Mouse (Mus musculus) forebrain, embryonic 11.5 days (tissue): ENCODE data around the gene Csde1. TPM values are rescaled to one million over a fixed set of nuclear protein-coding genes. Genes with fewer than 3 reads are reported as not detected.

Experiments
- ATAC-seq: fragments of 200-750 bp; cut with Nextera tagmentation; replicated peaks from 2 replicates; pipeline ENCODE4 v1.8.0; 2017; ENCODE audit warnings: moderate TSS enrichment; ENCODE audit not compliant: low FRiP score
- DNase-seq: peaks from one replicate; pipeline ENCODE4 v3.0.0-alpha.2; 2017; ENCODE audit warnings: low spot score
- H3K27ac ChIP-seq: fragments of 300-500 bp; sonication (generic); 2 replicates; pipeline ENCODE4 v1.5.1; 2014; ENCODE audit warnings: low read depth, low read length
- H3K27me3 ChIP-seq: fragments of 300-500 bp; sonication (generic); 2 replicates; pipeline ENCODE4 v1.6.1; 2014; ENCODE audit warnings: mild to moderate bottlenecking, low read length, mixed read lengths; ENCODE audit not compliant: control insufficient read depth, insufficient read depth
- H3K36me3 ChIP-seq: fragments of 300-500 bp; sonication (generic); 2 replicates; pipeline ENCODE4 v1.6.1; 2014; ENCODE audit warnings: mild to moderate bottlenecking, low read length, moderate library complexity, mixed read lengths; ENCODE audit not compliant: control insufficient read depth, insufficient read depth
- H3K4me1 ChIP-seq: fragments of 300-500 bp; sonication (generic); replicated peaks from 2 replicates; pipeline ENCODE4 v1.6.1; 2014; ENCODE audit warnings: low read length, mixed read lengths; ENCODE audit not compliant: control insufficient read depth, insufficient read depth
- H3K4me2 ChIP-seq: fragments of 300-500 bp; sonication (generic); 2 replicates; pipeline ENCODE4 v1.6.1; 2014; ENCODE audit warnings: low read depth, mild to moderate bottlenecking, low read length, moderate library complexity, mixed read lengths; ENCODE audit not compliant: severe bottlenecking
- H3K4me3 ChIP-seq: fragments of 300-500 bp; sonication (generic); 2 replicates; pipeline ENCODE4 v1.5.1; 2014; ENCODE audit warnings: low read depth, low read length
- H3K9ac ChIP-seq: fragments of 300-500 bp; sonication (generic); 2 replicates; pipeline ENCODE4 v1.6.1; 2014; ENCODE audit warnings: low read length
- H3K9me3 ChIP-seq: fragments of 300-500 bp; sonication (generic); 2 replicates; pipeline ENCODE4 v1.6.1; 2016; ENCODE audit warnings: low read length, mixed read lengths; ENCODE audit not compliant: control insufficient read depth
- WGBS: fragments of 180-500 bp; shearing (Covaris S2); extraction: QIAGEN DNeasy Blood & Tissue Kit; methylation state at CpG from one replicate; pipeline ENCODE4 v1.1.7; 2014; 5-methylcytosine and 5-hydroxymethylcytosine counted together
- polyA plus RNA-seq: library from polyadenylated mRNA; unstranded; fragments of >200 nt; fragmentation: Nextera tagmentation; extraction: Ambion mirVana; gene quantifications from 2 replicates; pipeline ENCODE4 v1.2.1, GENCODE M21; 2014

The Csde1 gene
- 452 and 505 TPM in 2 replicates for polyA plus RNA-seq

DNA sequence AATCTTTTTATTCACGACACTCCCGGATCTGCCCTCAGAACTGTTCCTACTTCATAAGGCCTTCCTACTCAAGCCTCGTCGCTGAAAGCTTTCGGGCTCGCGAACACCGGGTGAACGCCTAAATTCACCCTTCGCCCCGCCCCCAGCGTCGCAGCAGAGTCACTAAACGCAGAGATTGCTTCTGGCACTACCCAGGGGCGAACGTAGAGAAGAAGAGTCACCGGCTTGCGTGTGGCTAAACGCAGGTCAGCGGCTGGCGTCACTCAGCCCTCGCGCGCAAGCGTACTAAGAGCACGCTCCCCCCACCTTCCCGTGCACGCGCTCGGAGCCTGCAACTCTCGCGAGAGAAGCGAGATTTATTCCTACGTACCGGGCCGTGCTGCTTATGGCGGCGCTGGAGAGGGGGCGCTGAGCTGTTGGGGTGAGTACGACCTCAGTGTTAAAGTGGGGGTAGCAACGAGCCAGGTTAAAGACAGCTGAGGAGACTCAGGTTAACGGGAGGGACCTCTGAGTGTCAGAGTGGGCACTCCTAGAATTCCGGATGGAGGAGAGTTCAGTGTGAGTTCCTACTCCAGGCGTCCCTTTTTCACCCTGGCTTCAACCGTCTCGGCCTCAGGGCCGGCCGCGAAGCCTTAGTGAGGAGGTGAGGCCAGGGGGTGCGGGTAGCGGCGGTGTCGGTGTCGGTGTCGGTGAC, at the start of gene Csde1:
Gene Csde1 (plus strand): TSS at position 178 of the 694 bp plus-strand sequence.
- H3K27ac ChIP-seq: peak within 1 kb of the TSS; percentile 92
- peaks cover 2% of the 10 kb centered on the region; the same call in 1 of the 2 replicates for H3K4me1 ChIP-seq
- no peaks in the 10 kb centered on the region for H3K9me3 ChIP-seq
- no peaks in the 10 kb centered on the region for H3K27me3 ChIP-seq
- peak within 1 kb of the TSS; percentile 46 for H3K4me2 ChIP-seq
- peak; percentile 96 for ATAC-seq
- DNase-seq: peak; percentile 97
- under 1% methylated on average over 55 of the region's 55 CpGs for WGBS
- peak within 1 kb of the TSS; percentile 98 for H3K9ac ChIP-seq
- H3K4me3 ChIP-seq: peak within 1 kb of the TSS; percentile 88
- H3K36me3 ChIP-seq: no peaks in the 10 kb centered on the region

DNA sequence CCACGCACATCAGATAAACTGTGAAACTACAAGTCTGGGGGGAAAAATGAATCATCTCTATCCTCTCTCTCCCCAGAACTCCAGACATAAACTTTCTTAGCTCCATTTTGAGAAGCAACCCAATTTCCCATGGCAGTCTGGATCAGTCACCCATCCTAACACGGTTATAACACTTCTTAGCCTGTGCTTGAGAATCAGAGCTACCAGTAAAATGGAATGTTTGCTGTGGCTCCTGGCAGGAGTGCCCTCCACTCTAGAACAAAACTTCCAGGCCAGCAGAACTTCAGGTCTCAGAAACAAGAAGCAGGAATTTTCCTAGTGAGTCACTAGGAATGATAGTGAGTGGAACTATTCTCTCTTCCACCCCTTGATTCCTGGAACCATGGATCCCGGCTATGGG, 49.7 kb upstream of the Csde1 start:
- peaks cover 2% of the 10 kb centered on the region; the same call in 1 of the 2 replicates for H3K4me1 ChIP-seq
- no peak overlapping the region for H3K4me3 ChIP-seq
- peak overlapping the region; percentile 6; the same call in 1 of the 2 replicates for H3K9ac ChIP-seq
- H3K4me2 ChIP-seq: no peak overlapping the region
- no peak for DNase-seq
- no peaks in the 10 kb centered on the region for H3K27me3 ChIP-seq
- no peaks in the 10 kb centered on the region for H3K9me3 ChIP-seq
- H3K36me3 ChIP-seq: no peaks in the 10 kb centered on the region
- 88% methylated on average over 3 of the region's 3 CpGs for WGBS
- no peak overlapping the region for H3K27ac ChIP-seq
- ATAC-seq: no peak

DNA sequence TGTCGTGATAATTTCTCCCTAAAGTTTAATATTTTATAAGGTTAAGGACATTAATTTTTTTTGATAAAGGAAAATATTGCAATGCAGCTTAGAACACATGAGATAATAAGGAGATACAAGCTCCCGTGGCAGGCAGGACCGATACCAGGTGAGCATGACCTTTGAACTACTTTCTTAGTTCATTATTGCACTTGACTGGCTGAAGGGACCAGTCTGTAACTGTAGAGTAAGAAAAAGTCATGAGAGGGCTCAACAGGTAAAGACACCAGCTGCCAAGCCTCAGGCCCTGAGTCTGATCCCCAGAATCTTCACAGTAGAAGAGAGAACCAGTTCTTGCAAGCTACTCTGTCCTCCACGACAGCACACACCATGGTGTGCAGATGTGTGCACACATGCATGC, 43.3 kb upstream of the Csde1 start:
- no peak for ATAC-seq
- Histone ChIP-seq H3K9me3 (no peaks in the 10 kb centered on the region), H3K4me2 (no peak overlapping the region), H3K27ac (no peak overlapping the region), H3K4me1 (peaks cover 4% of the 10 kb centered on the region; the same call in 1 of the 2 replicates), H3K9ac (no peak overlapping the region), H3K27me3 (no peaks in the 10 kb centered on the region), H3K36me3 (no peaks in the 10 kb centered on the region), H3K4me3 (no peak overlapping the region)
- no peak for DNase-seq
- WGBS: 81% methylated on average over 4 of the region's 4 CpGs

DNA sequence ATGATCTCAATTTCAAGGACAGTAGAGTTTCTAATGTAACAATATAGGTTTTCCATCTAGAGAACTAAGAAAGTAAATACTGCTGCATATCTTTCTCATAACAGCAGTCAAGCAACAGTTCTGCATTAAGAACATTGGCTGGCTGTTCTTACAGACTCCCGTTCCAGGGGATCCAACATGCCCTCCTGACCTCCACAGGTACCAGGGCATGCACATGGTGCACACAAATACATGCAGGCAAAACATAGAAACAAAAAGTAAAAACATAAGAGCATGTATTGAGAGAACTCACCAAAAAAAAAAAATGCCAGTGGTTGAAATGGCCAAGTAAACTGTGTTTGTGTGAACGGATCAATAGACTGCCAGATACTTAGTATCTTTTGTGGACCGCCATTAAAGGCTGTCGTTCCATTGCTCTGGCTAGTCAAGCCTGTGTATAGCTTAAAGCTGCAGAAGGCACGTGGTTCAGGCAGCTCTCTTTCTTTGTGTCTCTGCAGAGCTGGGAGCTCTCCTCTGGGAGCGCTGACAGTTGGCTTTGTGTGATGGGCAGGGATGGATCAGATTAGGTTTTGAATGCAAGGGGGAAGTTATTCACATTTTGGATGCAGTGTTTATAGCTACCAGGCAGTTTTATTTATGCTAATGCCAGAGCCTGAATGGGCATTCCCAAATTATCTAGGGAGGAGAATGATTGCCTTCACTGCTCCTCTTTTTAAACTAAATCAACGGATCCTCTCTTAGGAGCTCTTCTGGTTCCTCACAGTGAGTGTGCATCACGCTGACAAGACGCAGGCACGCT, 40.5 kb upstream of the Csde1 start:
- 12% methylated on average over 10 of the region's 10 CpGs for WGBS
- 0 out of 2 replicates have a peak overlapping the region, but pooled peaks have one; percentile 14 for H3K9ac ChIP-seq
- H3K27me3 ChIP-seq: no peaks in the 10 kb centered on the region
- peaks cover 4% of the 10 kb centered on the region; the same call in 1 of the 2 replicates for H3K4me1 ChIP-seq
- ATAC-seq (peak; percentile 96), DNase-seq (peak; percentile 65)
- peak overlapping the region; percentile 37 for H3K4me2 ChIP-seq
- no peaks in the 10 kb centered on the region; the same call in 1 of the 2 replicates for H3K9me3 ChIP-seq
- H3K4me3 ChIP-seq: no peak overlapping the region
- no peaks in the 10 kb centered on the region for H3K36me3 ChIP-seq
- H3K27ac ChIP-seq: 0 out of 2 replicates have a peak overlapping the region, but pooled peaks have one; percentile 34

DNA sequence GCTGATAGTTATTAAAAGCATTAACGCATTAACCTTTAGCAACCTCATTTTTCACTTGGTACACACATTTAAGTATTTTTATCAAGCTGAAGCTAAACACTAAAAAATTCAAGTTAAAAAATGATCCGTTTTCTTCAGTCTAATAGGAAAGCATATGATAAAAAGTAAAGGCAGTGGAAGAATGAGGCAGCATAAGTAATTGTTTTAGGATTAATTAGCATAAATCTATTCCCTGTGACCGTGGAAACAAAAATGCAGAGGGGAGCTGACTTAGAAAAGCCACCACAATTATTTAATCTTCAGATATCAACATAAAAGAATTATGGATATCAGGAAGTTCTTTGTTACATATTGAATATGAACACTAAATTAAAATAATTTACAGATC, 39.9 kb upstream of the Csde1 start:
- H3K4me1 ChIP-seq: peaks cover 2% of the 10 kb centered on the region; the same call in 1 of the 2 replicates
- no peaks in the 10 kb centered on the region; the same call in 1 of the 2 replicates for H3K9me3 ChIP-seq
- H3K4me2 ChIP-seq: peak overlapping the region; percentile 37
- 38% methylated on average over 3 of the region's 3 CpGs for WGBS
- ATAC-seq (no peak), DNase-seq (no peak)
- H3K4me3 ChIP-seq: no peak overlapping the region
- H3K27me3 ChIP-seq: no peaks in the 10 kb centered on the region
- no peaks in the 10 kb centered on the region for H3K36me3 ChIP-seq
- no peak overlapping the region for H3K27ac ChIP-seq
- no peak overlapping the region for H3K9ac ChIP-seq

DNA sequence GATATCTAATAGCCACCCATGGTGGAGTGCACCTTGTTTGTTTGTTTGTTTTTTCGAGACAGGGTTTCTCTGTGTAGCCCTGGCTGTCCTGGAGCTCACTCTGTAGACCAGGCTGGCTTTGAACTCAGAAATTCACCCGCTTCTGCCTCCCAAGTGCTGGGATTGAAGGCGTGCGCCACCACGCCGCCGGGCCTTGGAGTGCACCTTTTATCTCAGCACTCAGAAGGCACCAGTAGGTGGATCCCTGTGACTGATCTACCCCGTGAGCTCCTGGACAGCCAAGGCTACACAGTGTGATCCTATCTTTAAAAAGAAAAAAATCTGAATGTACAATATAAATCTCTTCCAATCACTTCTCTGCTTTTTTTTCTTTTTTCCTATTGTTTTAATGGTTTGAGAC, 29.2 kb upstream of the Csde1 start:
- H3K9me3 ChIP-seq: no peaks in the 10 kb centered on the region
- ATAC-seq (no peak), DNase-seq (no peak)
- H3K4me2 ChIP-seq: no peak overlapping the region
- H3K27ac ChIP-seq: no peak overlapping the region
- H3K27me3 ChIP-seq: no peaks in the 10 kb centered on the region
- H3K9ac ChIP-seq: no peak overlapping the region
- no peaks in the 10 kb centered on the region for H3K36me3 ChIP-seq
- no peak overlapping the region for H3K4me3 ChIP-seq
- WGBS: 80% methylated on average over 8 of the region's 8 CpGs
- H3K4me1 ChIP-seq: 0 out of 2 replicates have a peak, but pooled peaks cover 2% of the 10 kb centered on the region

DNA sequence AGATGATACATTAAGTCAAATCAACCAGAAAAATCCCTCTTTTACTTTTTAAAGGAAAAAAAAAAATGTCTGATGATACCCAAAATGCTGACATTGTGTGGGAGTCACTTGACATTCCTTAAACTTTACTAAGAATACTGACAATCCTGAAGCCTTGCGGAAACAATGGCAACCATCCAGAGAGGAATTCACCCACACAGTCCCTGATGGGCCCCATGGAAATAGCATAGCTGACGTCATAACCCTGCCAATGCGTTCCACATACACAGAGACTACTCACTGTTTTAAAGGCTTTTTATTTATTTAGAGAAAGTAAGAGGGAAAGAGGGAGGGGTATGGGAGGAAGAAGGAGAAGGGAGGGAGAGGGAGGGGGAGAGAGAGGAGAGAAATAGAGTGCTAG, 27.3 kb upstream of the Csde1 start:
- ATAC-seq: no peak
- Histone ChIP-seq H3K4me2 (no peak overlapping the region), H3K36me3 (no peaks in the 10 kb centered on the region), H3K4me1 (0 out of 2 replicates have a peak, but pooled peaks cover 2% of the 10 kb centered on the region), H3K9ac (no peak overlapping the region), H3K4me3 (no peak overlapping the region), H3K27me3 (no peaks in the 10 kb centered on the region), H3K9me3 (no peaks in the 10 kb centered on the region), H3K27ac (no peak overlapping the region)
- 64% methylated on average over 3 of the region's 3 CpGs for WGBS
- DNase-seq: no peak

DNA sequence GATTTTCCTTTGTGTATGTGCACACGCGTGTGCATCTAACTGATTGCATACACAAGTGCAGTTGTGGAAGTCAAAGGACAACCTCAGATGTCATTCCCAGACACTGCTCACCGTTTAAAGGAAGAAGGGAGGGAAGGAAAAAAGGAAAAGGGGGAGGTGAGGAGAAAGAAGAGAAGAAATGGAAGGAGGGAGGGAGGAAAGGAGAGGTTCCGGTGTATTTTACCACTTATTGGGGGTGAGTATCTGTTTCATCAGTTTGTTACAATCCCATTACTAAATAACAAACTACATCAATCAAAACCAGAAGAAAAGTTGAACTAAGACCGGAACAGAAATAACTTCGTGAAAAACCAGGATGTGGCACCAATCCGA, 25.0 kb upstream of the Csde1 start:
- peak overlapping the region; percentile 80 for H3K9ac ChIP-seq
- no peak for DNase-seq
- no peak for ATAC-seq
- peaks cover 9% of the 10 kb centered on the region for H3K36me3 ChIP-seq
- no peaks in the 10 kb centered on the region for H3K27me3 ChIP-seq
- H3K4me2 ChIP-seq: peak overlapping the region; percentile 72
- H3K4me1 ChIP-seq: 0 out of 2 replicates have a peak, but pooled peaks cover 2% of the 10 kb centered on the region
- WGBS: 60% methylated on average over 7 of the region's 7 CpGs
- peak overlapping the region; percentile 79 for H3K4me3 ChIP-seq
- H3K27ac ChIP-seq: no peak overlapping the region
- H3K9me3 ChIP-seq: no peaks in the 10 kb centered on the region
